Mouse (Mus musculus) CH12.LX (cell line): ENCODE results near the gene Gm5105. TPM values are rescaled to one million over a fixed set of nuclear protein-coding genes. Genes with fewer than 3 reads are reported as not detected.

ENCODE experiments used
- DNase-seq: peaks from one replicate; pipeline ENCODE4 v3.0.0-alpha.2; 2013; ENCODE audit errors: extremely low read depth
- H3K27ac ChIP-seq: 2 replicates; pipeline ENCODE4 v1.5.1; 2012; ENCODE audit warnings: low read depth, mild to moderate bottlenecking, control low read depth, moderate library complexity; ENCODE audit not compliant: insufficient read depth
- H3K27me3 ChIP-seq: replicated peaks from 2 replicates; pipeline ENCODE3; 2012; ENCODE audit warnings: inconsistent platforms
- H3K36me3 ChIP-seq, 2 experiments: replicated peaks in 1 of 2; 2 replicates each; pipeline versions ENCODE3 to v1.6.1; 2012; ENCODE audit warnings: inconsistent platforms in 1 of 2, low read length in 1 of 2, mild to moderate bottlenecking in 1 of 2, mixed read lengths in 1 of 2, moderate library complexity in 1 of 2; ENCODE audit not compliant: control insufficient read depth in 1 of 2, insufficient read depth in 1 of 2
- H3K4me1 ChIP-seq, 2 experiments: 2 replicates each; pipeline ENCODE4 v1.6.1; 2012; ENCODE audit warnings: inconsistent platforms in 1 of 2, moderate library complexity in 1 of 2; ENCODE audit not compliant: insufficient read depth in 2 of 2, control insufficient read depth in 1 of 2
- H3K4me2 ChIP-seq: 2 replicates; pipeline ENCODE4 v1.6.1; 2012; ENCODE audit warnings: low read depth, mild to moderate bottlenecking, control low read depth; ENCODE audit not compliant: poor library complexity, insufficient read depth, severe bottlenecking
- H3K4me3 ChIP-seq, 3 experiments: fragments of 150-350 bp in 1 of 3; sonication (generic) in 1 of 3; replicated peaks in 1 of 3; 2 replicates each; pipeline versions ENCODE3 to v1.5.1; 2011 to 2012; ENCODE audit warnings: low read depth in 2 of 3, low read length in 2 of 3, mild to moderate bottlenecking in 2 of 3, moderate library complexity in 2 of 3, control low read depth in 1 of 3, improper control_type of control experiment in 1 of 3, inconsistent platforms in 1 of 3, mixed read lengths in 1 of 3; ENCODE audit not compliant: poor library complexity in 1 of 3
- H3K79me2 ChIP-seq: replicated peaks from 2 replicates; pipeline ENCODE4 v1.6.1; 2012; ENCODE audit warnings: mild to moderate bottlenecking, moderate library complexity; ENCODE audit not compliant: control insufficient read depth, poor library complexity, insufficient read depth, severe bottlenecking; ENCODE audit errors: extremely low read depth
- H3K9ac ChIP-seq: 2 replicates; pipeline ENCODE4 v1.6.1; 2012; ENCODE audit warnings: low read depth, mild to moderate bottlenecking, control low read depth, moderate library complexity; ENCODE audit not compliant: insufficient read depth
- H3K9me3 ChIP-seq: replicated peaks from 2 replicates; pipeline ENCODE3; 2012; ENCODE audit warnings: low read length, inconsistent platforms, mixed read lengths
- BHLHE40 ChIP-seq: IDR thresholded peaks from 2 replicates; pipeline ENCODE4 v1.6.1; 2011; ENCODE audit warnings: mild to moderate bottlenecking, low read depth, low read length, improper control_type of control experiment
- CHD1 ChIP-seq: IDR thresholded peaks from 2 replicates; pipeline ENCODE4 v1.6.1; 2012; ENCODE audit warnings: low read depth, low read length, improper control_type of control experiment, inconsistent platforms
- CHD2 ChIP-seq: IDR thresholded peaks from 2 replicates; pipeline ENCODE4 v1.6.1; 2011; ENCODE audit warnings: low read length, improper control_type of control experiment
- CTCF ChIP-seq, 2 experiments: IDR thresholded peaks in 1 of 2; conservative IDR thresholded peaks in 1 of 2; 2 replicates each; pipeline ENCODE4 v1.5.1; 2011 to 2012; ENCODE audit warnings: low read depth in 2 of 2, low read length in 2 of 2, improper control_type of control experiment in 1 of 2, inconsistent platforms in 1 of 2, mild to moderate bottlenecking in 1 of 2, moderate library complexity in 1 of 2
- ELF1 ChIP-seq: IDR thresholded peaks from 2 replicates; pipeline ENCODE4 v1.6.1; 2014; ENCODE audit warnings: low read depth, mild to moderate bottlenecking, inconsistent platforms, low read length, improper control_type of control experiment
- GABPA ChIP-seq: IDR thresholded peaks from 2 replicates; pipeline ENCODE4 v1.6.1; 2012; ENCODE audit warnings: low read depth, low read length, improper control_type of control experiment, inconsistent platforms; ENCODE audit not compliant: insufficient replicate concordance
- IRF4 ChIP-seq: IDR thresholded peaks from 2 replicates; pipeline ENCODE4 v1.6.1; 2014; ENCODE audit warnings: low read depth, mild to moderate bottlenecking, inconsistent platforms, low read length, improper control_type of control experiment
- JUN ChIP-seq: IDR thresholded peaks from 2 replicates; pipeline ENCODE4 v1.6.1; 2011; ENCODE audit warnings: low read depth, mild to moderate bottlenecking, low read length, improper control_type of control experiment, moderate library complexity; ENCODE audit not compliant: insufficient read depth
- MAFK ChIP-seq: IDR thresholded peaks from 2 replicates; pipeline ENCODE4 v1.6.1; 2011; ENCODE audit warnings: low read length, improper control_type of control experiment; ENCODE audit not compliant: insufficient replicate concordance
- MAZ ChIP-seq: IDR thresholded peaks from 2 replicates; pipeline ENCODE4 v1.6.1; 2012; ENCODE audit warnings: low read depth, mild to moderate bottlenecking, inconsistent platforms, low read length, improper control_type of control experiment, moderate library complexity
- MXI1 ChIP-seq: IDR thresholded peaks from 2 replicates; pipeline ENCODE4 v1.6.1; 2011; ENCODE audit warnings: mild to moderate bottlenecking, low read depth, low read length, improper control_type of control experiment
- POLR2A ChIP-seq: IDR thresholded peaks from 2 replicates; pipeline ENCODE4 v1.6.1; 2011; ENCODE audit warnings: low read depth, mild to moderate bottlenecking, improper control_type of control experiment, low read length
- POLR2AphosphoS2 ChIP-seq: IDR thresholded peaks from 2 replicates; pipeline ENCODE4 v1.6.1; 2011; ENCODE audit warnings: low read depth, low read length, improper control_type of control experiment
- RAD21 ChIP-seq: IDR thresholded peaks from 2 replicates; pipeline ENCODE4 v1.6.1; 2011; ENCODE audit warnings: low read depth, mild to moderate bottlenecking, low read length, improper control_type of control experiment, moderate library complexity
- SMC3 ChIP-seq: IDR thresholded peaks from 2 replicates; pipeline ENCODE4 v1.6.1; 2011; ENCODE audit warnings: low read depth, low read length, improper control_type of control experiment
- UBTF ChIP-seq: IDR thresholded peaks from 2 replicates; pipeline ENCODE4 v1.6.1; 2012; ENCODE audit warnings: low read depth, mild to moderate bottlenecking, inconsistent platforms, low read length, improper control_type of control experiment, moderate library complexity
- USF1 ChIP-seq: IDR thresholded peaks from 2 replicates; pipeline ENCODE4 v1.6.1; 2014; ENCODE audit warnings: low read depth, mild to moderate bottlenecking, inconsistent platforms, low read length, improper control_type of control experiment
- USF2 ChIP-seq: conservative IDR thresholded peaks from 2 replicates; pipeline ENCODE4 v1.6.1; 2011; ENCODE audit warnings: low read depth, low read length, improper control_type of control experiment
- ZKSCAN1 ChIP-seq: IDR thresholded peaks from 2 replicates; pipeline ENCODE4 v1.6.1; 2012; ENCODE audit warnings: low read depth, inconsistent platforms, low read length, improper control_type of control experiment, borderline replicate concordance
- ZNF384 ChIP-seq: IDR thresholded peaks from 2 replicates; pipeline ENCODE4 v1.6.1; 2012; ENCODE audit warnings: low read depth, low read length, improper control_type of control experiment, inconsistent platforms
- dilution Hi-C: fragments of 300-500 bp; cut with MboI; formaldehyde crosslinking; loops from 2 replicates; pipeline ENCODE4 v1.14.3; 2020; ENCODE audit warnings: low sequenced_read_pairs; ENCODE audit not compliant: extremely low pct_unique_long_range_greater_than_20kb, extremely low pct_ligation_motif_present
- in situ Hi-C: fragments of 300-500 bp; cut with MboI; formaldehyde crosslinking; loops from 3 replicates; pipeline ENCODE4 v1.14.3; 2019; ENCODE audit warnings: low sequenced_read_pairs, low pct_ligation_motif_present, low pct_unique_long_range_greater_than_20kb, mixed read lengths
- polyA plus RNA-seq: library from polyadenylated mRNA; unstranded; fragments of >175 nt; gene quantifications from 2 replicates; pipeline ENCODE4 v1.2.1, GENCODE M21; 2012; ENCODE audit warnings: low read depth; ENCODE audit not compliant: insufficient read length
- total RNA-seq, 2 experiments: library from RNA; depleted of rRNA; stranded (reverse); fragments of 300-350 nt in 1 of 2; fragments of >200 nt in 1 of 2; gene quantifications; 2 replicates each; pipeline ENCODE4 v1.2.3; 2012 to 2014

The Gm5105 gene
- total and polyA plus RNA-seq, 3 experiments = 0.13 TPM; not detected in 2

GRCm38 (mm10) chr3:138078701-138079100 is 11.5 kb upstream of the Gm5105 start:
- no peaks in the 10 kb centered on the region for H3K27me3 ChIP-seq
- peaks cover 3 to 10% of the 10 kb centered on the region in 2 experiments; a peak in 2 of 4 replicates for H3K4me1 ChIP-seq
- in situ Hi-C loops (no loop called here), dilution Hi-C loops (no loop called here)
- no peak overlapping the region for H3K27ac ChIP-seq
- H3K4me2 ChIP-seq = no peak overlapping the region
- H3K9ac ChIP-seq = no peak overlapping the region
- H3K9me3 ChIP-seq = no peaks in the 10 kb centered on the region
- DNase-seq = no peak
- TF ChIP-seq USF1 (no peak), USF2 (no peak), CTCF (conservative IDR thresholded peaks at IDR 0.05 in 1 of 2, IDR thresholded peaks at IDR 0.05 in 1 of 2; ENCODE audit: low read depth in 2 of 2, low read length in 2 of 2) (no peak), MXI1 (no peak), UBTF (no peak), JUN (no peak), POLR2AphosphoS2 (no peak), ZKSCAN1 (no peak), SMC3 (no peak), ZNF384 (no peak), GABPA (no peak), POLR2A (no peak), RAD21 (no peak), MAZ (no peak), IRF4 (no peak), CHD2 (no peak), ELF1 (no peak)
- H3K36me3 ChIP-seq = peaks cover 0 to 2% of the 10 kb centered on the region in 2 experiments
- H3K79me2 ChIP-seq = no peaks in the 10 kb centered on the region
- no peak overlapping the region for H3K4me3 ChIP-seq

GRCm38 (mm10) chr3:138077476-138078340 is 10.5 kb upstream of the Gm5105 start:
- Histone ChIP-seq H3K4me1 (peaks cover 3 to 10% of the 10 kb centered on the region in 2 experiments; a peak in 2 of 4 replicates), H3K9me3 (no peaks in the 10 kb centered on the region), H3K9ac (no peak overlapping the region), H3K27me3 (no peaks in the 10 kb centered on the region), H3K36me3 (peaks cover 0 to 2% of the 10 kb centered on the region in 2 experiments), H3K4me3 (no peak overlapping the region), H3K79me2 (no peaks in the 10 kb centered on the region), H3K27ac (no peak overlapping the region), H3K4me2 (no peak overlapping the region)
- no peak for DNase-seq
- in situ Hi-C loops = no loop called here
- no peak for TF ChIP-seq MAZ
- TF ChIP-seq SMC3 = no peak
- TF ChIP-seq CHD1 = no peak
- TF ChIP-seq POLR2A = no peak
- no peak for TF ChIP-seq UBTF
- TF ChIP-seq IRF4 = no peak
- no peak for TF ChIP-seq ELF1
- no peak for TF ChIP-seq MAFK
- no peak for TF ChIP-seq USF1
- no peak for TF ChIP-seq BHLHE40
- dilution Hi-C loops = no loop called here
